Mouse (Mus musculus): ENCODE data around the gene Dlgap4. TPM values are rescaled to one million over a fixed set of nuclear protein-coding genes. Genes with fewer than 3 reads are reported as not detected.

Gene Dlgap4
- polyA plus RNA-seq, 1 experiment from 2014 or later = 98.3 TPM

- ATAC-seq (ENCODE audit: insufficient number of reproducible peaks, insufficient read depth, low FRiP score, low TSS enrichment, low read depth) = no peak; the same call in 1 of the 2 replicates
- Histone ChIP-seq H3K4me1 (peaks cover 38% of the 10 kb centered on the region), H3K9ac (peak overlapping the region; percentile 44; the same call in 1 of the 2 replicates), H3K4me2 (peak overlapping the region; percentile 50), H3K4me3 (peak overlapping the region; percentile 17; the same call in 1 of the 2 replicates), H3K27me3 (no peaks in the 10 kb centered on the region), H3K27ac (peak overlapping the region; percentile 52), H3K36me3 (no peaks in the 10 kb centered on the region), H3K9me3 (no peaks in the 10 kb centered on the region)
- WGBS = 19% methylated on average over 17 of the region's 17 CpGs
Measured at GRCm38 (mm10) chr2:156717320-156718281, 104.1 kb downstream of the Dlgap4 start.

- H3K36me3 ChIP-seq = no peaks in the 10 kb centered on the region
- no peaks in the 10 kb centered on the region for H3K27me3 ChIP-seq
- H3K9ac ChIP-seq = no peak overlapping the region
- no peaks in the 10 kb centered on the region for H3K9me3 ChIP-seq
- H3K27ac ChIP-seq = peak overlapping the region; percentile 52; the same call in 1 of the 2 replicates
- no peak overlapping the region for H3K4me2 ChIP-seq
- H3K4me1 ChIP-seq = peaks cover 48% of the 10 kb centered on the region
- no peak overlapping the region for H3K4me3 ChIP-seq
- no peak for ATAC-seq (ENCODE audit: insufficient number of reproducible peaks, insufficient read depth, low FRiP score, low TSS enrichment, low read depth)
- WGBS = 59% methylated on average over 5 of the region's 5 CpGs
Measured at GRCm38 (mm10) chr2:156718793-156719192, 105.3 kb downstream of the Dlgap4 start.

GRCm38 (mm10) chr2:156719549-156720312, 106.2 kb downstream of the Dlgap4 start:
- WGBS = 83% methylated on average over 8 of the region's 8 CpGs
- ATAC-seq (ENCODE audit: insufficient number of reproducible peaks, insufficient read depth, low FRiP score, low TSS enrichment, low read depth) = no peak
- Histone ChIP-seq H3K27me3 (no peaks in the 10 kb centered on the region), H3K27ac (peak overlapping the region; percentile 86), H3K4me1 (peaks cover 58% of the 10 kb centered on the region), H3K36me3 (no peaks in the 10 kb centered on the region), H3K9ac (peak overlapping the region; percentile 91), H3K4me2 (peak overlapping the region; percentile 89), H3K4me3 (peak overlapping the region; percentile 66), H3K9me3 (no peaks in the 10 kb centered on the region)

GRCm38 (mm10) chr2:156720313-156720674, 106.8 kb downstream of the Dlgap4 start:
- no peaks in the 10 kb centered on the region for H3K9me3 ChIP-seq
- peak overlapping the region; percentile 91 for H3K9ac ChIP-seq
- WGBS = 2% methylated on average over 10 of the region's 10 CpGs
- H3K4me2 ChIP-seq = peak overlapping the region; percentile 89
- H3K4me3 ChIP-seq = peak overlapping the region; percentile 66
- ATAC-seq (ENCODE audit: insufficient number of reproducible peaks, insufficient read depth, low FRiP score, low TSS enrichment, low read depth) = peak; percentile 2; the same call in 1 of the 2 replicates
- no peaks in the 10 kb centered on the region for H3K36me3 ChIP-seq
- no peaks in the 10 kb centered on the region for H3K27me3 ChIP-seq
- peaks cover 63% of the 10 kb centered on the region for H3K4me1 ChIP-seq
- H3K27ac ChIP-seq = peak overlapping the region; percentile 86

GRCm38 (mm10) chr2:156720675-156721553, 107.4 kb downstream of the Dlgap4 start:
- Histone ChIP-seq H3K36me3 (no peaks in the 10 kb centered on the region), H3K4me3 (peak overlapping the region; percentile 66), H3K4me1 (peaks cover 70% of the 10 kb centered on the region), H3K4me2 (peak overlapping the region; percentile 89), H3K9me3 (no peaks in the 10 kb centered on the region), H3K9ac (peak overlapping the region; percentile 91), H3K27ac (peak overlapping the region; percentile 86), H3K27me3 (no peaks in the 10 kb centered on the region)
- peak; percentile 88 for ATAC-seq (ENCODE audit: insufficient number of reproducible peaks, insufficient read depth, low FRiP score, low TSS enrichment, low read depth)
- under 1% methylated on average over 51 of the region's 114 CpGs for WGBS

- peak overlapping the region; percentile 83 for H3K27ac ChIP-seq
- peaks cover 76% of the 10 kb centered on the region for H3K4me1 ChIP-seq
- no peaks in the 10 kb centered on the region for H3K36me3 ChIP-seq
- peak overlapping the region; percentile 91 for H3K9ac ChIP-seq
- WGBS = under 1% methylated on average over 17 of the region's 17 CpGs
- peak overlapping the region; percentile 89 for H3K4me2 ChIP-seq
- H3K27me3 ChIP-seq = no peaks in the 10 kb centered on the region
- peak overlapping the region; percentile 66 for H3K4me3 ChIP-seq
- H3K9me3 ChIP-seq = no peaks in the 10 kb centered on the region
- no peak for ATAC-seq (ENCODE audit: insufficient number of reproducible peaks, insufficient read depth, low FRiP score, low TSS enrichment, low read depth)
Measured at GRCm38 (mm10) chr2:156721554-156722070, 108.1 kb downstream of the Dlgap4 start.

GRCm38 (mm10) chr2:156722071-156722575, 108.6 kb downstream of the Dlgap4 start:
- peak overlapping the region; percentile 83 for H3K27ac ChIP-seq

GRCm38 (mm10) chr2:156722752-156723151, 109.2 kb downstream of the Dlgap4 start:
- H3K27me3 ChIP-seq = no peaks in the 10 kb centered on the region
- no peaks in the 10 kb centered on the region for H3K36me3 ChIP-seq
- H3K4me1 ChIP-seq = peaks cover 73% of the 10 kb centered on the region
- peak overlapping the region; percentile 66 for H3K4me3 ChIP-seq
- H3K4me2 ChIP-seq = peak overlapping the region; percentile 89
- no peak overlapping the region for H3K27ac ChIP-seq
- H3K9me3 ChIP-seq = no peaks in the 10 kb centered on the region
- H3K9ac ChIP-seq = peak overlapping the region; percentile 91
- ATAC-seq (ENCODE audit: insufficient number of reproducible peaks, insufficient read depth, low FRiP score, low TSS enrichment, low read depth) = no peak
- WGBS = 47% methylated on average over 5 of the region's 5 CpGs

More at GRCm38 (mm10) chr2:156722071-156722575, 108.6 kb downstream of the Dlgap4 start:
- no peaks in the 10 kb centered on the region for H3K27me3 ChIP-seq
- H3K4me3 ChIP-seq = peak overlapping the region; percentile 66
- no peaks in the 10 kb centered on the region for H3K36me3 ChIP-seq
- H3K9ac ChIP-seq = peak overlapping the region; percentile 91
- H3K4me1 ChIP-seq = peaks cover 78% of the 10 kb centered on the region
- whole genome bisulfite sequencing = under 1% methylated on average over 15 of the region's 15 CpGs
- H3K9me3 ChIP-seq = no peaks in the 10 kb centered on the region
- no peak for ATAC-seq (ENCODE audit: insufficient number of reproducible peaks, insufficient read depth, low FRiP score, low TSS enrichment, low read depth)
- peak overlapping the region; percentile 89 for H3K4me2 ChIP-seq

GRCm38 (mm10) chr2:156723899-156724523, 110.5 kb downstream of the Dlgap4 start:
- Histone ChIP-seq H3K27me3 (no peaks in the 10 kb centered on the region), H3K36me3 (no peaks in the 10 kb centered on the region; the same call in 1 of the 2 replicates), H3K9ac (no peak overlapping the region), H3K9me3 (no peaks in the 10 kb centered on the region), H3K27ac (no peak overlapping the region), H3K4me3 (no peak overlapping the region), H3K4me2 (no peak overlapping the region; the same call in 1 of the 2 replicates), H3K4me1 (peaks cover 61% of the 10 kb centered on the region)
- no peak for ATAC-seq (ENCODE audit: insufficient number of reproducible peaks, insufficient read depth, low FRiP score, low TSS enrichment, low read depth)
- WGBS = 60% methylated on average over 1 of the region's 1 CpGs

- 61% methylated on average over 4 of the region's 4 CpGs for WGBS
- no peaks in the 10 kb centered on the region; the same call in 1 of the 2 replicates for H3K36me3 ChIP-seq
- peak overlapping the region; percentile 81; the same call in 1 of the 2 replicates for H3K27ac ChIP-seq
- H3K4me2 ChIP-seq = peak overlapping the region; percentile 2; the same call in 1 of the 2 replicates
- no peaks in the 10 kb centered on the region for H3K9me3 ChIP-seq
- no peak overlapping the region for H3K4me3 ChIP-seq
- peaks cover 62% of the 10 kb centered on the region for H3K4me1 ChIP-seq
- no peak for ATAC-seq (ENCODE audit: insufficient number of reproducible peaks, insufficient read depth, low FRiP score, low TSS enrichment, low read depth)
- no peaks in the 10 kb centered on the region for H3K27me3 ChIP-seq
- H3K9ac ChIP-seq = no peak overlapping the region
Measured at GRCm38 (mm10) chr2:156724871-156725270, 111.4 kb downstream of the Dlgap4 start.
